Mouse (Mus musculus) heart, adult 2 months (tissue): ENCODE measurements at regions not wholly inside any gene's neighbourhood (a gene's known extent, or its start where the extent isn't known, plus 50 kb on each side); places are given as distances from the start of the nearest gene placed in this dataset.

Experiments used
- CTCF ChIP-seq: fragments of 200-600 bp; IDR thresholded peaks from 2 replicates; pipeline ENCODE4 v1.8.1; 2022; ENCODE audit warnings: antibody characterized with exemption, mild to moderate bottlenecking, moderate library complexity
- EP300 ChIP-seq: fragments of 200-500 bp; IDR thresholded peaks from 2 replicates; pipeline ENCODE4 v1.6.1; 2011; ENCODE audit warnings: low read depth, low read length, control low read depth; ENCODE audit not compliant: insufficient read depth

DNA sequence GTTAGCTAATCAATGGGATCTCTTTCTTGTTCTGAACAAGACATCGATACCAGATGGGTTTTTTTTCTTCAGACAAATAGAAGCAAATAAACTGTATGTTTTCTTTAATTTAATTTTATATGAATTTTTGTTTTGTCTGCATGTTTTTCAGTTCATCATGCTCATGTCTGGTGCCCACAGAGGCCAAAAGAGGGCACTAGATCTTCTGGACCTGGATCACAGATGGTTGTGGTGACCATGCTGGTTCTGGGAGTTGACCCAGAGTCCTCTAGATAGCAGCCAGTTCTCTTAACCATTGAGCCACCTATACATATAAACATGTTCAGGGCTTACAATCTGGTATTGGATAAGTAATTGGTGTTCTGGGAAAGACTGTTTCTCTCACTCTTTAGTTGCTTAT is 120.7 kb downstream of the Kctd12 start:
- no peak for TF ChIP-seq EP300
- TF ChIP-seq CTCF: peak; percentile 20
